Mouse (Mus musculus) kidney, adult 2 months (tissue): ENCODE results near the gene Peli2. TPM values are rescaled to one million over a fixed set of nuclear protein-coding genes. Genes with fewer than 3 reads are reported as not detected.

Experiments
- DNase-seq: peaks from one replicate; pipeline ENCODE4 v3.0.0; 2021
- H3K27ac ChIP-seq: fragments of 200-500 bp; 2 replicates; pipeline ENCODE4 v1.5.1; 2012; ENCODE audit warnings: low read depth, low read length, control low read depth, inconsistent platforms; ENCODE audit not compliant: insufficient read depth
- H3K27me3 ChIP-seq: fragments of 200-500 bp; replicated peaks from 2 replicates; pipeline ENCODE4 v1.6.1; 2012; ENCODE audit warnings: mild to moderate bottlenecking, moderate library complexity, low read length, inconsistent platforms; ENCODE audit not compliant: control insufficient read depth, insufficient read depth
- H3K36me3 ChIP-seq: fragments of 200-500 bp; 2 replicates; pipeline ENCODE4 v1.6.1; 2012; ENCODE audit warnings: mild to moderate bottlenecking, moderate library complexity, low read length, inconsistent platforms; ENCODE audit not compliant: control insufficient read depth, insufficient read depth
- H3K4me1 ChIP-seq: fragments of 200-500 bp; 2 replicates; pipeline ENCODE4 v1.6.1; 2011; ENCODE audit warnings: low read length; ENCODE audit not compliant: control insufficient read depth, insufficient read depth
- H3K4me3 ChIP-seq: fragments of 200-500 bp; 2 replicates; pipeline ENCODE4 v1.5.1; 2011; ENCODE audit warnings: mild to moderate bottlenecking, low read depth, low read length, control low read depth; ENCODE audit not compliant: insufficient read depth
- CTCF ChIP-seq: fragments of 200-500 bp; conservative IDR thresholded peaks from 2 replicates; pipeline ENCODE4 v1.5.1; 2011; ENCODE audit warnings: low read depth, mild to moderate bottlenecking, control low read depth, low read length, moderate library complexity, mixed read lengths; ENCODE audit not compliant: insufficient read depth, insufficient read length
- POLR2A ChIP-seq: fragments of 200-500 bp; IDR thresholded peaks from one replicate; pipeline ENCODE4 v1.6.1; 2011; ENCODE audit warnings: low read depth, low read length, control low read depth
- WGBS: fragments of 180-500 bp; shearing (Covaris S2); methylation state at CpG from one replicate; pipeline ENCODE4 v1.1.7; 2018; 5-methylcytosine and 5-hydroxymethylcytosine counted together
- polyA plus RNA-seq: library from polyadenylated mRNA; depleted of rRNA; stranded (reverse); fragments of >200 nt; gene quantifications from 2 replicates; pipeline ENCODE4 v1.2.3, GENCODE M21; 2012

Gene Peli2
- polyA plus RNA-seq, 1 experiment = 31.7 TPM

GRCm38 (mm10) chr14:48246236-48246635, 125.6 kb downstream of the Peli2 start:
- Histone ChIP-seq H3K36me3 (no peaks in the 10 kb centered on the region), H3K27ac (no peak overlapping the region), H3K4me3 (no peak overlapping the region), H3K4me1 (no peaks in the 10 kb centered on the region), H3K27me3 (no peaks in the 10 kb centered on the region)
- DNase-seq = no peak
- TF ChIP-seq CTCF = no peak
- no peak for TF ChIP-seq POLR2A
- 48% methylated on average over 3 of the region's 3 CpGs for WGBS

GRCm38 (mm10) chr14:48246963-48247362, 126.3 kb downstream of the Peli2 start:
- Histone ChIP-seq H3K27me3 (no peaks in the 10 kb centered on the region), H3K4me3 (no peak overlapping the region), H3K4me1 (no peaks in the 10 kb centered on the region), H3K36me3 (no peaks in the 10 kb centered on the region), H3K27ac (no peak overlapping the region)
- DNase-seq = no peak
- TF ChIP-seq POLR2A (no peak), CTCF (no peak)
- WGBS = 93% methylated on average over 9 of the region's 9 CpGs

DNA sequence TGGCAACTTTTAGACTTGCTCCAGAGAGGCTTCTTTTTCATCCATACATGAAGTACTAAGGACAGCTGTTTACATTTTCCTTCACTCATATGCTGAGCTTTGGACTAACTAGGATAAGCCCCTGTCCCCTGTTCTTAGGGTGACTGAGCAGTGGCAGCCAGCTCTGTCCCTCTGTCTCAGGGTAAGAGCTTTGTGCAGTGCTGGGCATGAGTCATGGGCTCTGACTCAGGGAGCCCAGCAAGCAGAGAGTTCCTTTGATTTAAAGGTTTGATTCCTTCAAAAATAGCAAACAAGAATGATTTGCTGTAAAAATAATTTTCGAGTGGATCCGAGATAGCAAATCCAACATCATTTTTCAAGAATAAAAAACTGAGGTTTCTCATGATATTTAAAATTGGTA, 128.8 kb downstream of the Peli2 start:
- WGBS = 92% methylated on average over 2 of the region's 2 CpGs
- Histone ChIP-seq H3K4me3 (no peak overlapping the region), H3K4me1 (no peaks in the 10 kb centered on the region), H3K36me3 (no peaks in the 10 kb centered on the region), H3K27me3 (no peaks in the 10 kb centered on the region), H3K27ac (no peak overlapping the region)
- no peak for DNase-seq
- no peak for TF ChIP-seq CTCF
- no peak for TF ChIP-seq POLR2A

GRCm38 (mm10) chr14:48249909-48250308, 129.3 kb downstream of the Peli2 start:
- no peaks in the 10 kb centered on the region for H3K4me1 ChIP-seq
- no peak overlapping the region for H3K4me3 ChIP-seq
- H3K27me3 ChIP-seq = no peaks in the 10 kb centered on the region
- WGBS = 84% methylated on average over 9 of the region's 9 CpGs
- no peak overlapping the region for H3K27ac ChIP-seq
- no peaks in the 10 kb centered on the region for H3K36me3 ChIP-seq
- no peak for TF ChIP-seq CTCF
- TF ChIP-seq POLR2A = no peak
- DNase-seq = no peak

GRCm38 (mm10) chr14:48251381-48251979, 130.9 kb downstream of the Peli2 start:
- Histone ChIP-seq H3K4me3 (no peak overlapping the region), H3K36me3 (no peaks in the 10 kb centered on the region), H3K27me3 (no peaks in the 10 kb centered on the region), H3K4me1 (no peaks in the 10 kb centered on the region), H3K27ac (no peak overlapping the region)
- DNase-seq = no peak
- 88% methylated on average over 9 of the region's 9 CpGs for WGBS
- TF ChIP-seq CTCF (no peak), POLR2A (no peak)

DNA sequence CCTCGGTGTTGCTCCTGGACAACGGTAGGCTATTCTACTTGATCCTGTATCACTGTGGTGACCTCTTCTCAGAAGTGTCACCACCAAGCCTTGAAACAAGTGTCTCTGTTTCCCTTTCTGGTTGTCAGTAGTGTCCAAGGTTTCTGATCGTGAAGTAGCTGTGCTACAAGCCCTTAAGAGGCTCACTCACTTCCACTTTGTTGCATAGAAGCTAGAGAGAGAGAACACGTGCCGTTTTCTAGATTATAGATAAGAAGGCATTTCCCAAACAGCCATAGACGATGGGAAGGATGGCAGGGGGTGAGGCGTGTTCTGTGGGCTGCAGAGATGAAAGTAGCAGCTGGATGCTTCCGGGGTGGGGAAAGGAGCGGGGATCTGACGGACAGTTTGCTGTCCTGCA, 132.6 kb downstream of the Peli2 start:
- H3K27me3 ChIP-seq = no peaks in the 10 kb centered on the region
- H3K36me3 ChIP-seq = no peaks in the 10 kb centered on the region; the same call in 1 of the 2 replicates
- H3K4me1 ChIP-seq = no peaks in the 10 kb centered on the region
- no peak overlapping the region for H3K4me3 ChIP-seq
- 65% methylated on average over 10 of the region's 10 CpGs for WGBS
- H3K27ac ChIP-seq = no peak overlapping the region
- TF ChIP-seq CTCF (no peak), POLR2A (no peak)
- DNase-seq = no peak

- H3K27ac ChIP-seq = no peak overlapping the region
- no peaks in the 10 kb centered on the region for H3K4me1 ChIP-seq
- TF ChIP-seq POLR2A (no peak), CTCF (no peak)
- H3K36me3 ChIP-seq = no peaks in the 10 kb centered on the region; the same call in 1 of the 2 replicates
- WGBS = 97% methylated on average over 8 of the region's 8 CpGs
- no peak for DNase-seq
- no peaks in the 10 kb centered on the region for H3K27me3 ChIP-seq
- H3K4me3 ChIP-seq = no peak overlapping the region
Observed at GRCm38 (mm10) chr14:48254696-48255095, 134.1 kb downstream of the Peli2 start.

DNA sequence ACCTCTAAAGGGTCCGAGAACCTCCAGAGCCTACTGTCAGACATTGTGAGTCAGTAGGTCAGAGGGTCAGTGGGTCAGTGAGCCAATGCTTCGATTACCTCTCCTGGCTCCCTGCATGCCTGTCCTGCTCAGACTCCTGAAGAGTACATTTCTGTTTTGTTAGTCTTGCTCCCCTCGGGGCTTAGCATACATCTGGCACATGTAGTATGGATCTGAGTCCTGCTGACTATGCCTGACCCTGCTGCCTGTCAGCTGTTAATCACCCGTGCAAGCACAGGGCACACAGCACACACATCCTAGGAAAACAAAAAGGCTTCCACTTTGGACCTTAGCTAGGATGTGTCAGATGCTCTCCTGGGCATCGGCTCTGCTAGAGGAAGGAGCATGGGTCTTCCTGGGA, 134.7 kb downstream of the Peli2 start:
- no peaks in the 10 kb centered on the region for H3K27me3 ChIP-seq
- no peak overlapping the region for H3K27ac ChIP-seq
- no peaks in the 10 kb centered on the region; the same call in 1 of the 2 replicates for H3K36me3 ChIP-seq
- DNase-seq = no peak
- H3K4me3 ChIP-seq = no peak overlapping the region
- no peaks in the 10 kb centered on the region for H3K4me1 ChIP-seq
- 39% methylated on average over 5 of the region's 5 CpGs for WGBS
- TF ChIP-seq CTCF = no peak
- TF ChIP-seq POLR2A = no peak
